Mouse (Mus musculus) lung, adult 2 months (tissue): ENCODE measurements around the gene Ak7.

Source experiments
- CTCF ChIP-seq: fragments of 200-500 bp; IDR thresholded peaks from 2 replicates; pipeline ENCODE4 v1.5.1; 2011; ENCODE audit warnings: mild to moderate bottlenecking, low read length, control low read depth; ENCODE audit not compliant: insufficient read depth
- POLR2A ChIP-seq: fragments of 200-500 bp; IDR thresholded peaks from 2 replicates; pipeline ENCODE4 v1.6.1; 2011; ENCODE audit warnings: low read depth, mild to moderate bottlenecking, control low read depth, low read length, borderline replicate concordance; ENCODE audit errors: extremely low read depth

DNA sequence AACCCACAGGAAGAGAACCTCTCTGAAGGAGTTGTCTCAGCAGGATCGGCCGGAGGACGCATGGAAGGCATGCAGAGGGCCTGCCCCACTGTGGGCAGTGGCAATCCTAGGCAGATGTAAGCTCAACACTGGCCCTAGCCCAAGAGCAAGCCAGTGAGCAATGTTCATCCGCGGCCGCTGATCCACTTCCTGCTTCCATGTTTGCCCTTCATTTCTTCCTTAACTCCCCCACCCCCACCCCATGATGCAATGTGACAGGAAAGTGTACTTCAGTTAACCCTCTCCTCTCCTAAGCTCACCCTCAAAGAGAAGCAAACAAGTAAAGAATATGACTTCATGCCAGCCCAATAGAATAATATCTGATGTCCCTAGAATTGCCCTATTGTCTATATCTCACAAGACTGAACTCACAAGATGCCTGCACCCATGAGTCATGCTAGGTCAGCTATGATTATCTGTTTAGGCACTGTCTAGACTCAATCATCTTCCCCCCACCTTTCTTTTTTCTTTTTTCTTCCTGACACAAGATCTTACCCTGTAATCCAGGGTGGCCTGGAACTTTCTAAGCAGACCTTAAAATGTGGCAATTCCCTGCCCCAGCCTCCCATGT, 25.2 kb downstream of the Ak7 start:
- TF ChIP-seq CTCF (no peak), POLR2A (no peak)
